Mouse (Mus musculus) liver (tissue): ENCODE measurements around the gene Ppp1r1b.

Experiments used
- DNase-seq: peaks from one replicate; pipeline ENCODE4 v3.0.0-alpha.2; 2020; ENCODE audit warnings: mixed read lengths

The Ppp1r1b gene

GRCm38 (mm10) chr11:98328371-98329069 is 19.7 kb upstream of the Ppp1r1b start:
- no peak for DNase-seq

GRCm38 (mm10) chr11:98329081-98329959 is 18.9 kb upstream of the Ppp1r1b start, which contains the start of gene Neurod2:
Gene Neurod2, minus strand, starts transcription at chr11:98329648.
- no peak for DNase-seq

GRCm38 (mm10) chr11:98329960-98330744 is 18.1 kb upstream of the Ppp1r1b start:
- no peak for DNase-seq

GRCm38 (mm10) chr11:98330745-98331204 is 17.4 kb upstream of the Ppp1r1b start:
- no peak for DNase-seq

GRCm38 (mm10) chr11:98331401-98331800 is 16.8 kb upstream of the Ppp1r1b start:
- DNase-seq = no peak

GRCm38 (mm10) chr11:98332186-98332585 is 16.0 kb upstream of the Ppp1r1b start:
- no peak for DNase-seq

- DNase-seq = no peak
Measured at GRCm38 (mm10) chr11:98332841-98333240, 15.4 kb upstream of the Ppp1r1b start.

GRCm38 (mm10) chr11:98333263-98333696 is 14.9 kb upstream of the Ppp1r1b start:
- no peak for DNase-seq

- no peak for DNase-seq
Measured at GRCm38 (mm10) chr11:98333981-98334741, 14.0 kb upstream of the Ppp1r1b start.

GRCm38 (mm10) chr11:98335250-98335649 is 13.0 kb upstream of the Ppp1r1b start:
- peak; percentile 40 for DNase-seq

- no peak for DNase-seq
Measured at GRCm38 (mm10) chr11:98336245-98337107, 11.7 kb upstream of the Ppp1r1b start.

- no peak for DNase-seq
Measured at GRCm38 (mm10) chr11:98338507-98338961, 9.7 kb upstream of the Ppp1r1b start.

- no peak for DNase-seq
Measured at GRCm38 (mm10) chr11:98339071-98339501, 9.1 kb upstream of the Ppp1r1b start.

- DNase-seq = no peak
Measured at GRCm38 (mm10) chr11:98339679-98340287, 8.4 kb upstream of the Ppp1r1b start.

- no peak for DNase-seq
Measured at GRCm38 (mm10) chr11:98340597-98340996, 7.6 kb upstream of the Ppp1r1b start.

GRCm38 (mm10) chr11:98341174-98341573 is 7.0 kb upstream of the Ppp1r1b start:
- no peak for DNase-seq

GRCm38 (mm10) chr11:98342000-98342945 is 5.9 kb upstream of the Ppp1r1b start:
- peak; percentile 86 for DNase-seq

- DNase-seq = peak; percentile 71
Measured at GRCm38 (mm10) chr11:98345253-98345652, 3.0 kb upstream of the Ppp1r1b start.

GRCm38 (mm10) chr11:98346168-98346567 is 2.0 kb upstream of the Ppp1r1b start:
- DNase-seq = no peak
